Mouse (Mus musculus): Measurements from ENCODE around the gene Mecom.
A peak's percentile ranks its signal among the peaks of the same experiment; 100 is the strongest.

The Mecom gene

DNA sequence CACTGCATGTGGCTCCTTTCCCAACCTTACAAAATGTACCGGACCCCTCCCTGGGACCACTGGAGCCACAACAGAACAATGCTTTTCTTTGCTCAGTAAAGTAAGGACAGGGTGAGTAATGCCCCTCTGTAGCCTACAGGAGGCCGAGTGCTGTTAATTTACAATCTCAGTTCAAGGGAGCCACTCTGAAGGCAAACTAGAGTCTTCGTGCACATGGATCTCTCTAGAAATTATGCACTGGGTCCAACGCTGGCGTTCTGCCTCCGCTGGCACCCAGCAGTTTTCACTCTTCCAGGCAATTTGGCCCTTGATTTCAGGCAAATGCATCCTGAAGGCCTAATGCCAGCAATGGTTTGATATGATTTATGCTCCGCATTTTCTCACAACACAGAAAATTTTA lies 467.0 kb downstream of the Mecom start:
- DNase-seq, result no peak

DNA sequence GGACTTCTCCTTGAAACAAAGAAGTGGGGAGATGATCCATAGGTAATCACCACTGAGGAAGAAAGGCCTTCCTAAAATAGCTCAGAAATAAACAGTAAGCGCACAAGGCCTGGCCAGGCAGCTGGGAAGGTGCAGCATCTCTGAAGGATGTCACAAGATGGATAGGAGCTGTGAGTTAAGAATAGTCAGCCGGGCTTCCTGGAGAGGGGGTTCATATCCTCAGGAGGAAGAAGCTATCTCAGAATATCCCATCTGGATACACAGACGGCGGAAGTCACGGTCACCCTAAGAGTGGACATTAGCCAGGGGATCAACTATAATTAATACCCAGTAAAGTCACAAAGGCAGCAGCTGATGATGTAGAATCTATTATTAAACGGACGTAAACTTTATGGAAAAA lies 471.3 kb downstream of the Mecom start:
- DNase-seq, result no peak

DNA sequence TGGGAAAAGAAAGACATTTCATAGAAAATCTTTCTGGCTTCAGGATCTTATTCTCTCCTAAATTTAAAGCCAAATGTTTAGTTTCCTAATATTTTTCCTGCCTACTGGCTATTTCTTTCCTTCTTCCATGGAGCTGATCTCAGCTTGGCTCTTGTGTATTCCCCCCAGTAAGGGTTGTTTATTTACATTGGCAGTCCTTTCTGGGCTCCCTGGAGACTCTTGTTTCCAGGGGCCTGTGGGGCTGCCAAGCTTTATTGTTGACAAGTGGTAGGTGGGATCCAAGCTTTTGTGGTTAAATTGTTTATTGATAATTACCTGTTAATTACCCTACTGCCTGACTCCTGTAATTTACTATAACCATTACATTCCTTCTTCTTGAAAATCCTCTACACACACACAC lies 476.5 kb downstream of the Mecom start:
- no peak for DNase-seq

DNA sequence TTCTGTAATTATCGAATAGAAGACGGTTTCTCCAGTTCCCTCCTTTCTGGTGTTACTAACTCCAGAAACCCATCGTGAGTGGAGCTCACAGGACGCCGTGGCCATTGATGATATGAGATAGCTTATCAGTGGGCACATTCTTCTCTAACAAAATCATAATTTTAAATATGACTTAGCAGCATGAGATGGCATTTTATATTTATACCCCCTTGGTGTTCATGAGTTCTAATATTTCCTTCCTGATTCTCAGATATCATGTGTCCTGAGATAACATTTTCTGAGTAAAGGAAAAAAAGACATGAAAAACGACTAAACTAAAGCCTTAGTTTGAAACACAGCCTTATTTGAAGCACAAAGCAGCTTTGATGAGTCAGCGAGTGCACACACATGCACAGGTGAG lies 481.3 kb downstream of the Mecom start:
- no peak for DNase-seq

DNA sequence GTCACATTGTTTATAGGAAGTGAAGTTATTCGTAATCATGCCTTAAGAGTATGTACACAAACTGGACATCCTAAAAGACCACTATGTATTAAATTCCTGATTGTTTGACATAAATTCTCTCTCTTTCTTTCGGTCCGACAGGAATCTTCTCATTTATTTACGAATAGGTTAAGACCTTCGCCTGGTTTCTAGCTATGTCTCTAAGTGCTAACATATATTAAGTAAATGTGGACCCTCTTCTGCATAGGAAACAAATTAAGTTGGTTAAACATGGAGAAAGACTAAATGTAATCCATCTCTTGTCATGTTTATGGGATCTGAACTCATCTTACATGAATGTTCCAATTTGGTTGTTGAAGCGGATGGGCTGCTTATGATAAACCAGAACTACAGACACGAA lies 487.8 kb downstream of the Mecom start:
- no peak for DNase-seq

DNA sequence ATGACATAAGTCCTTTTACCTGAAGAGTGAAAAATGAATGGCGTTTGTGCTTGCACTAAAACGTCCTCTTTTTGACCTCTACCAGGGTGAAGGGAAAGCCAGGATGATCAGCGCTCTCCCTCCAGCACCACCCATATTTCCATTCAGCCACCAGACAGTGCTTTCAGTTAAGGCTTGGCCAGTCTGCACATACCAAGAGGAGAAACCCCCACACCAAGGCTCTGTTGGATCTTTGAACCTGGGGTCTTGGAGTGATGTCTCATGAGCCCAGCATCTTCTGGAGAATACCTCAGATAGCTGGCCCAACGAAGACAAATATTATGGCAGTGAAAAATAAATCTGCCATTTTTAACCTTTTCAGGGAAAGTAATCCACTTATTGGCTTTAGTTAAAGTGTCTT lies 488.2 kb downstream of the Mecom start:
- DNase-seq, result no peak

DNA sequence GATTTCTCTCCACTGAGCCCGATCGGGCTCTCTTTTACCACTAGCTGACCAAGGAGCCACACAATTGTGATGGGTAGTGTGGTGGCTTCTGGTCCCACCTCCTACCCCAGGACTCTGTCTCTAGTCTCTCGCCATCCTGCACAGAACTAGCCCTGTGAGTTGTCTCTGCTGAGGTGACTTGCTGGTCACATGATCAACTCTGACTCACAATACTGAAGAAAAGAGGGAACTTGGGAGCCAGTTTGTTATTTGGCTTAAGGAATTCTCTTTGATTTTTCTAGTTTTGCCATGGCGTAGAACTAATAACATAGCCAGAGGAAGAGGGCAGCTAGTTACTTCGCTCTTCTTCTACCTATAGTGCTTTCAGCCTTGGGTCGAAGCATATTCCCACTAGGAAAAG lies 496.5 kb downstream of the Mecom start:
- no peak for DNase-seq

DNA sequence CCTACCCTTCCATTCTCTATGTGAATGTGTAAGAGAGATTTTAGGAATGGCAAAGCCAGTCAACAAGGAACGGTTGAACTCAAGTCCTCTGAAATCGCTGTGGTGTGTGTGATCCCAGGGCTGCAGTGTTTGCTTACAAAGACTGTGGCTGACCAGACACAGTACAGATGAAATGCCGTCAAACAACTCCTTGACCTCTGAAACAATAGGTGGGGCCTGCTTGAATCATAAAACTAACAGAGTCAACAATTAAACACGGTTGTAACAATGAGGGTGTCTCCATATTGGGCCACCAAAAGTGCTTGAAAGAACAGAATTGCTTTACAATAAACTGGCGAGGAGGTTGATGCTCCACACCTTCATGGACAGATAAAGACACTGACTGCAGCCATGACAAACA lies 497.0 kb downstream of the Mecom start:
- no peak for DNase-seq

DNA sequence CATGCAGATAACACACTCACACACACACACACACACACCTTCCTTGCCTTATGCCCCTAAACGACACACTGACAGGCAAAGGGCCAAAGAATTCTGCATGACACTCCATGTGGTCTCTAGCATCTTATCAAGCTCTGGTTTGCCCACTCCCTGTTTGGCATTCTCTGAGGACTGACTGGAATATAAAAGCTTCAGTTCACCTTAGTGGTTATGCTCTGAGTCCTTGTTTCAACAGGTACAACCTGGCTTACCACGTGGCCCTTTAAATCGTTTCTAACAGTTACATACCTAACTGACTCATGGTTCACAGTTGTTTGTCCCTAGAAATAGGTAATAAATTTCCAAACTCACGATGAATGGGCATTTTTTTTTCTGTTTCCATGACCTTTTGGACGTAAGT lies 499.0 kb downstream of the Mecom start:
- no peak for DNase-seq

DNA sequence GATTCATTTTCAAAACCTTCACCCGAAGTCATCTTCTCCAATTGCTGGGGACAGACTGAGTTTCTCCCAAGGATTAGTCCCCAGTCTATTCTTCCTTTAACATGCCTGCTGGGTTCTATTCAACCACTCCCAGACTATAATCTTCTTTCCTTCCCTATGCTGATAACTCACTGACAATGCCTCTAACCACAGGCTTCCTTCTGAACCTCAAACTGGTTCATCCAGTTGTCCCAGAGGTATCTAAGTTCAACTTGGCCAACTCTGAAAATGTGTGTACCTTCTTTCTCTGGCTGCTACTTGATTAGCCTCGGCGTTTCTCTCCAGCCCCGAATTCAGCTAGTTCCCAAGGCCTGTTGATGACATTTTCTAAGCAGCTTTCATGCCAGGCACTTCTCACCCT lies 499.7 kb downstream of the Mecom start:
- no peak for DNase-seq

DNA sequence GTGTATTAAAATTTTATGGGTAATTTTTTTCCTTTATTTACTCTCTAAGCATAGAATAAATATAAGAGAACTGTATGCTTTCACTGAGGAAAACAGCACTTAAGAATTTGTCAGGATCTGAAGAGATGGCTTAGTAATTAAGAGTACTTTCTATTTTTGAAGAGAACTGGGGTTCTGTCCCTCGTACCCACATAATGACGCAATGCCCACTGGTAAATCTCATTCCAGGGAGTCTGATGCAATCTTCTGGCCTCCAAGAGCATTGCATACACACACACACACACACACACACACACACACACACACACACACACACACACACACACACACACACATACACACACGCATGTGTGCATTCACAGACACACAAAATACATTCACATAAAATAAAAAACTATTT lies 504.3 kb downstream of the Mecom start:
- no peak for DNase-seq

DNA sequence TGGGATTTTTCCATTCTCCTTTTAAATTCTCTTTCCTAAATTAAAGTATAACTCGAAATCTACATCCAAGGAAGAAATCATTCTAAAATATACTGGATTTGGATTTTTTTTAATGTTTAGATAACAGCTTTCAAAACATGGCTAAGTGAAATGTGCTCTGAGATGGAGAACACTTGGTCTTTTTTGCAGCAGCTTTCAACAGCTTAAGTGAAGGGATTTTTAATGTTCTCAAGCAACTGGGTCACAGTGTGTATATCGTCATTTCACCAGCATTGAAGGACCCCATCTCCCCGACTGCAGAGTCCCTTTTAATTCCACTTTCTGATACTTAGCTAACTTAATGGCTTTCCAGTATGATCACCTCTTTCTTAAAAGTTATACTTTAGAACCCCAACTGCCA lies 509.3 kb downstream of the Mecom start:
- DNase-seq, result no peak

DNA sequence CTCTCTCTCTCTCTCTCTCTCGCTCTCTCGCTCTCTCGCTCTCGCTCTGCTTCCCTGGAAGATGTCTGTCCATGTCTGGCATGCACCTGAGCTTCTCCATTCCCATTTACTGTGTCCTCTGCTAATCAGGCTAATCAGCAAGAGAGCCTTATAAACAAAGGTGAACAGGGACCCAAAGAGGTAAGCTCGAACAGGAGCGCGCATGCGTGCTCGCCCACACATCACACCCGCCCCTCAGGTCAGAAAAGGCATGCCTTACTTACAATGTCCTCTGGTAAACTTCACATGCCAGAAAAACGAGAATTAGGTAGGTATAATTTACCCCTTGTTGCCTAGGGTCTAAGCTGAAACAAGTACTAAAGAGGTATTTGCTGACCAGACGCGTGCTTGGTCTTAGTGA lies 527.8 kb downstream of the Mecom start:
- DNase-seq, result no peak

DNA sequence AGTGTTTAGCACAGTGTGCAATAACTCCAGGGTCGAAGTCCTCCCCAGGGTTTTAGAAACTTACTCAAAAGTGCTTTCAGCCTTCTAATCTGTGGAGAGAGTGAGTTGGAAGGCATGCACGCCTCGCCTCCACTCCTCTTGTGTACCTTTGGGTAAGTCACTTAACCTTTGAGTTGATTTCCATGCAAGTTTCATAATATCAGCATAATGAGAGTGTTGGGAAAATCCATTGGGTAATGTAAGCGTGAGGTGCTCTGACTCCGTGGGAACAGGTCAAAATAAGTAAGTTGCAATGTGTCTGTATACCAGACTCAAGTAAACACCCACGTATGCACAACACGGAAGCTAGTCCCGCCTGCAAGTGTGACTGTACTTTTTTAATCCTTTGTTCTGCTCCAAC lies 528.4 kb downstream of the Mecom start:
- no peak for DNase-seq

DNA sequence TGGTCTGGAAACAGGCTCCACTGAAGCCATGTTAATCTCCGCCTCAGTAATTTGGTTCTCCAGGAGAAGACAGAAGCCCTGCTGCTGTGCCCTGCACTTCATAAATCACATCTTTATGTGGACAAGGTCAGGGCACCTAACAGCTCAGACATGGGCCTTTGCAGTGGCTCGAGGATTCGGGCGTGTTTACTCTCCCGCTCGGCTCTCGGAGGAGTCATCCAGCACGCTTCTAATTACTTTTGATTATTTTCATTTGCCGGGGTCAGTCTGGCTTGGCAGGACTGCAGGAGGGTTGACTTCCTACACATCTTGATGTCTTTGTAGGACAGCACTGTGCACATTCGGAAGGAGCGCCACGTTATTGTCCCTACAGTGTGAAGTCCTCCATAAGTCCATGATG lies 529.6 kb downstream of the Mecom start:
- DNase-seq, result no peak

DNA sequence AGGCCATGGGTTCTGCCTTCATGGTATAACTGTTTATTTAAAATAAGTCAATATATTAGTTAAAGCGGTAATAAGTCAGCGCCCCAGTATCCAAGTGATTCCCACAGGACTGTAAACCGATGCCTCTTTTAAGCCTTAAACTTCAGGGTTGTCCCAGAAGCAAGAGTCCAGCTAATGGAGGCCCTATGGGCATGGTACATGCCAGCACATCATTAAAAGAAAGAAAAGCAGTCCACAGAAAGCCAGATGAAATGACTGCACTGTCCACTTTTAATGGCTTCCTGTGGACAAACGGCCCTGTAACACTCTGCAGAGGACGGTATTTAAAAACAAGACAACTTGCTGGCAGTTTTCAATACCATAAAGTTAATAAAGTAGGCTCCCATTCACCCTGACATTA lies 531.0 kb downstream of the Mecom start:
- no peak for DNase-seq

DNA sequence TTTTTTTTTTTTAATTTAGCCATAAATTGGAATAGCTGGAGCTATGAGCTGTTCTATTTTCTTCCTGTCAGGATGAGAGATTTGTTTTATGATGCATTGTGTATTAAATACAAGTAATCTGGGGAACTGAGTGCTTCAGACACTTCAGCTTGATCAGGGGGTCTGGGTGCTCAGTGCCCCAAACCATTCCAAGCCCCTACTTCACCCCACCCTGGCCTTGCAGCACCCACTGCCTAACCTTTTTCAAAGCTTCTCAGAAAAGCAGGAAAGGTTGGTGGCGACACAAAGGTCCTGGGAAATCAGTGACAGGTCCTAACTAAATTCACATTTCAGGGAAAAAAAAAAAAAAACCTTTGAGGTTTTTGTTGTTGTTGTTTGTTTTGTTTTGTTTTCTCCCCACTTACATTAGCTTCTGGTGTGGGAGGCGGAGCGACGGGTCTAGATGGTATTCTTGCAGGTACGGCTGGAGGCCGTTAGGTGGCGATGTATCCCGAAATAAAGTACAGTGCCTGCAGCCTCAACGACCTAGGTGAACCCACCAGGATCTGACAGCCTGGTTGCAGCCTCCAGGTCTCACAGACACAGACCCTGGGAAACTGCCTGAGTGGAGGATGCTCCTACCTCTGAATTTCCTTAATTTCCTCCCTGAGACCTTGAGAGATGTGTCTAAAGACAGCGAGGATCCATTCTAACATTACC lies 532.7 kb downstream of the Mecom start:
- peak; percentile 19 to 48 for DNase-seq

DNA sequence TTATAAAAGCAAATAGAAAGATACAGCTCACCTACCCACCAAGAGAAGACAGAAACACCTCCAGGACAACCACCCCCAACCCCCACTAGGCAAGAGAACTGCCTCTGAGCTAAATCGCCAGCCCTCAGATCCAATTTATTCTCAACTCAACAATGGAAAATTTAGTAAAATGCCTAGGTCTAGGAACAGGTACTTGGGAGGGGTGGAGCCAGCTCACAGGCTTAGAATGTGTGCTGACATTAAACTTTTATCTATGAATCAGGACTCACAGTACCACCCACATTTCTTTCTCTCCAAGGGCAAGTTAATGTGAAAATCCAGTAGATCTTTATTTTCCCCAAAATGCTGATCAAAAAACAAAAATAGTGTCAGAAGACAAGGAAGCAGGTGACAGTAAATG lies 533.5 kb downstream of the Mecom start:
- DNase-seq, result no peak

DNA sequence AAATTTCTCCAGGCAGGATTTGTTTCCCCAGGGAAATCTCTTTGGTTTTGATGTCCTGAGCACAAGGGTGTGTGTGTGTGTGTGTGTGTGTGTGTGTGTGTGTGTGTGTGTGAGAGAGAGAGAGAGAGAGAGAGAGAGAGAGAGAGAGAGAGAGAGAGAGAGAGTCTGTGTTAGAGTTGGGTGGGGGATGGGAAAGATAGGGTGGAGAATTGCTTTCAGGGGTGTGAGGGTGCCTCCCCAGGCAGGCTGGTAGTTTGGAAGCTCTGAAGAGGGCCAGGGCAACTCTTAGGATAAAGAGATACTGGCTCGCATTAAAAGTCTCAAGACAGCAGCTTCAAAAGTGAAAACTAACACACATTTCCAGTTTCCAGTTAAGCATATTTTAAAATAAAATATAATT lies 534.4 kb downstream of the Mecom start:
- no peak for DNase-seq

DNA sequence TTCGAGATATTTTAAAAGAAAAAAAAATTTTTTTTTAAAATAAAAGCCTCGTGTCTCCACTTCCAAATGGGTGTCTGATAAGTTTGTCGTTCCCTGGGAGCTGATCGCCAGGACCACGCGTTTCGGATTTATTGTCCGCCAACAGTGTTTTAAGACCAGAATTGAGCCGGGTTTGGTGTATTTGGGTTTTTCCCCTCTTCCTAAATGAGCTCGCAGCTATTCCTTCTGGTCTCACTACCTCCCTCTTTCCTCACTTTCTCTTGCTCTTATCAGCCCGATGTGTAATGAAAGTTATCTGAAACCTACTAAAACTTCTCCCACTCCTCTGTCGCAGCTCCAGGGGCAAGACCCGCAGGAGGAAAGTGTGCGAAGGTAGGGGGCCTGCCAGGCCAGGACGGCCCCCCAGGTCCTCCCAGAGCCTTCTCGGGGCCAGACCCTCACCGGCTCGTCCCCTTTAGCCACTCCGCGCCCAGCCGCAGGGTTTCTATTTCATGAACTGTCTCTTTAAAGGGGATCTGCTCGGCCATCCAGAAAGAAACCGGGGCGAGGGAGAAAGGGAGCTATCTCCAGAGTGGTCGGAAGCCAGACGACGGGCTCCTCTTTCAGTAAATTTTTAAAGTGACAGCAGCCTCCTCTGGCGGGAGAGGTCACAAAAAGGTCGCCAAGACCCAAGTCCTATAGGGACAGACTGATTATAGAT lies 535.0 kb downstream of the Mecom start:
- DNase-seq, result peak in 1 of 2 experiments; percentile 4

DNA sequence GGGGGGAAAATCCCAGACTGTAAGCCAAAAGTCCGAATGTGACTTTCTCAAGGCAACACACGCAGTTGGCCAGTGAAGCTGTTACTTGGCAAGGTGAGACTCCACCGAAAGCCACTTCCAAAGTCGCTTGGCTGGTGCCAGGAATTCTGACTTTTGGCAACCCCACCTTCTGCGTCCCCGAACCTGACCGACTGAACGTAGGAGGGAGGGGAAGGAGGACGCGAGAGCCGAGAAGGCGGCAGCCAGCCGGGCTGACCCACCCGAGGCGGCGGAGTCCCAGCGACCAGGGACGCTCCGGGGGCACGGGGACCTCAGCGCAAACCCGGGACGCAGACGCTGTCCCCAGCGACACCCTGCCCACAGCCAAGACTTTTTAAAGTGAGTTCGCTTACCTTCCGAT lies 535.7 kb downstream of the Mecom start:
- peak; percentile 4 to 24 for DNase-seq

DNA sequence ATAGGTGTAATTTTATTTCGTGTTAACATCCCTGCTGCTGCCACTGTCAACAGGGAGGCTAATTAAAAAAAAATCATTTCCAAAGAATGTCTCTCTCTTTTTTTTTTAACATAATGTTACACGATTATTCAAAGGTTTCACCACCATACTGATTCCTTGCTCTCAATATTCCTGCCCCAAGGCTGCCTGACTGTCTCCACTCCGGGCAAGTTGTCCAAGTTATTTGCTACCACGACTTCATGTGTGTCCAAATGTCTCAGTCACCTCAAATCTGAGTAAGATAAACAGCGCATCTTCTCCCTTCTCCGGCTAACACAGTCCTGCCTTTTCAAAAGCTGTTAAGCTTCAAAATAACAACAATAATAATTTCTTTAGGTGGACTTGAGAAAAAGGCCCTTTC lies 536.1 kb downstream of the Mecom start:
- no peak for DNase-seq

DNA sequence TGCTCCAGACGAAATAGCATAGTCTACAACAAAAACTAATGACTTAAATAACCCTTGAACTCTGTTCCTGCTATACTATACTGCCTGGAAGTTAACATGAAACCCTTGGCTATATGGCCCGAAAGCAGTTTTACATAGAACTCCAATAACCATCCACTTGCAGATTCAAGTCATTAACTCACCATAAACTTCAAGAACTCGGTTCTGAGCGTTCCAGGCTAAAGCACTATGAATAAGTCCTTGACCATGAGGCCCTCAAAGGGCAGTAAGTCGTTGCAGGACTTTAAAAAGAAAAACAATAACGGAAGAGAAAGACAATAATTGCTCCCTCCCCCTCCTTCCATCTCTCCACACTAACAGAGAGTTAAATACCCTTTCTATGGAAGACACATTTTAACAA lies 536.9 kb downstream of the Mecom start:
- no peak for DNase-seq

DNA sequence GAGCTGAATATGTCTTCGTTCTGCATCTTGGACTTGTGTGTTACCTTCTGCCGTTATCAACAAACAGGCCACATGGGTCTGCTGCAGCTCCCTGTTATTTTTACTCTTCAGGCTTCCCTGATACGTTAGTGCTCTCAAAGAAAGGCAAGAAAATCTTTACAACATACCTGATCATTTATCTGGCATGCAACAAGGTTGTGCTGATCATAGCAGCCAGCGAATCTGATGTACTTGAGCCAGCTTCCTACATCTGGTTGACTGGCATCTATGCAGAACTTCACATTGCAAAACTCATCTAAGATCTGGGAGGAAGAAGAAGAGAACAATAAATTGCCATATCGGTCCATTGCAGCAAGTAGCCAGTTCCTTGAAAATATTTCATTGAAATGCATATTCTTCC lies 538.2 kb downstream of the Mecom start:
- DNase-seq, result no peak

DNA sequence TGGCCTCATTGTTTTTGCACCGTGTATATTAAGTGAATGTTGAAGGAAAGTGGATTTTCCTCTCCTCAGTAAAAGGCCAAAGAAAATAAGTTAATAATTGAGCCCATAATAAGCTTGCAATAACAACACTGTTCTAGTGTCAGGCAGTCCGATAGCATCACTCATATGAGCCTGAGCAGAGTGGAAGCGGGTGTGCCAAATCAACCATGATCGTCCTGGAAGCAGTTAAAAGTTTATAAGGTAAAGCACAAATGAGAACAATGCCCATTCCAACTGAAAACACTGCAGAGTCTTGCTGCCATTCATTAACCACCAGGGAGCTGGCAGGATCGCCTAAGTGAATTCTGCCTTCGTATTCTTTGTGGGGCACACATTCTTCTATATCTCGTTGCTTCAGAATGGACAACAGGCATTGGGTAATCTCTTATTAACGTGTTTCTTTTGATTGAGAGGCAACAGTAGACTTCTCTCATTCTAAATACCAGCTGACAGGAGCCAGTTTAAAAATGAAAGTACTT lies 542.9 kb downstream of the Mecom start:
- no peak for DNase-seq
